Mouse (Mus musculus) urinary bladder, postnatal 36 days (tissue): Measurements from ENCODE around the gene Ccdc146.

Source experiments
- DNase-seq, 2 experiments: peaks; one replicate each; pipeline ENCODE4 v3.0.0; 2022; ENCODE audit warnings: low spot score in 2 of 2, mixed read lengths in 1 of 2

Gene Ccdc146

DNA sequence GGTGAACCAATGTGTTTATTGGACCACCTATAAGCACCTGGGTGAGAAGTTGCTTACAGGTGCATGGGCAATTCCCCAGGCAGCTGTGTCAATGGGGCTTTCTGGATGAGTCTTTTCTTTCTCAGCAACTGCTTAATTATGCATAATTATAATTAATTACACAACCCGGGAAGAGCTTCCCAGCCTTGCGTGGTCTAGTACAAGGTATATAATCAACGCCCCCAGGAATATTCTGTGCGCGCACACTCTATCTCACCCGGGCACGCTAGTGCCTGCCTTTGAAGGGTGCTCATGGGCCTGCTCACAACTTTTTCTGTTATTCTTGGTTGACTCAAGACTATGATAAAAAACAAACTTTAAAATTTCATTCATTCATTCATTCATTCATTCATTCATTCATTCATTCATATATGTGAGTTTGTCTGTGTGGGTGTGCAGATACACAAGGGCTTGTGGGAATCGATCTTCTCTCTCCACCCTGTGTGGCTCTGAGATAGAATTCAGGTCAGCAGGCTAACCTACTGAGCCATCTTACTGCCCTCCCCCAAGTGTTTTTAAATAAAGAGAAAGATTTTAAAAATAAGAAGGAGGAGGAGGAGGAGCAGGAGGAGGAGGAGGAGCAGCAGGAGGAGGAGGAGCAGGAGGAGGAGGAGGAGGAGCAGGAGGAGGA, 160.0 kb downstream of the Ccdc146 start:
- DNase-seq = no peak

GRCm38 (mm10) chr5:21263202-21264055, 161.0 kb downstream of the Ccdc146 start:
- no peak for DNase-seq

- DNase-seq = no peak
Observed at GRCm38 (mm10) chr5:21261202-21261844, 163.2 kb downstream of the Ccdc146 start.

DNA sequence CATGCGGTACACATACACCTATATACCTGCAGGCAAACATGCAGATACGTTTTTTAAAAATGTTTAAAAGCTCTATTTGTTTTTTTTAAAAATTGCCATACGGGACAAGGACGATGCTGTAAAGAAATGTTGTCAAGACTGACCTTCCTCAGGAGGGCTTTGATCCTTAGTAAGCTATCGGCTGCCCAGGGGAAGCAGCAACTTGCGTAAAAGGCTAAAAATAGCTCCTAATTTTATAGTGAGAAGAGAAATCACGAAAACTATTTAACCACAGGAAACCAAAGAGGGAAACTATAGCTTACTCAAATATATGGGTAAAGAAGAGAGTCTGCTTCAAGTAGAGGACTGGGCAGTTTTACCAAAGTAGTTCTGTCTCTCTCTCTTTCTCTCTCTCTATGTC, 163.7 kb downstream of the Ccdc146 start:
- DNase-seq = no peak

DNA sequence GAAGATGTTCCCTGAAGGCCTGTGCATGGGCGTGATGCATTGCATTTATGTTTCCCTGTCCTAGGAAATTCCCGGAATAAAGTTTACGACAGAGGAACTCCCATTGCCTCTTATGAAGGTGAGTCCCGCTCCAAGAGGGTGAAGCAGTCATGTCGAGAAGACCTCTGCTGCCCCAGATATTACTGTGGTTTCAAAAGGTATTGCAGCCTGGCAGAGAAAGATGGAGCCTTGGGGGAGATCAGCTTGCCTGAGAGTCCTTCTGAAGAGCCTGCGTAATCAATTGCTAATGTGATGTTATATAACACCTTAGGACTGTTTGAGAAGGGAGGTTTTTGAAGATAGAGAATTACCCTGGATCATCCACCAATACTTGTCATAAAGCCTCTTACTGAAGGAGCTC, 166.7 kb downstream of the Ccdc146 start:
- no peak for DNase-seq

DNA sequence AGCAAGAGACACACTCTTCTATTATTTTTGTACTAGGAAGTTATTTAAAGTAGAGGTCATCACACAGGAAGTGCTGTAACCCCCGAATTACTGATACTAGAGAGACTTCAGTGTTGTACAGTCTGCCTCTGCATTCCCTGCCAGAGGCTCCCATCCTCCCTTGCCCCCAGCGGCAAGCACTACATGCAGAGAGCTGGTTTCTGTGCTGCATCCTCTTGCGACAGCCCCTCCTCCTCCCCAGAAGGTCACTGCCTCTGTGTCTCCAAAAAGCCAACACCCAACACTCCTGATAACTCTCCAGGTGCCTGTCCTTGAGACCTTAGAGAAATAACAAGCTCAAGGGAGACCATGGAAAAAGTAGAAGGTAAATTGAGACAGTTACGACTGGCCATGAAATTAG, 167.4 kb downstream of the Ccdc146 start:
- DNase-seq = no peak

DNA sequence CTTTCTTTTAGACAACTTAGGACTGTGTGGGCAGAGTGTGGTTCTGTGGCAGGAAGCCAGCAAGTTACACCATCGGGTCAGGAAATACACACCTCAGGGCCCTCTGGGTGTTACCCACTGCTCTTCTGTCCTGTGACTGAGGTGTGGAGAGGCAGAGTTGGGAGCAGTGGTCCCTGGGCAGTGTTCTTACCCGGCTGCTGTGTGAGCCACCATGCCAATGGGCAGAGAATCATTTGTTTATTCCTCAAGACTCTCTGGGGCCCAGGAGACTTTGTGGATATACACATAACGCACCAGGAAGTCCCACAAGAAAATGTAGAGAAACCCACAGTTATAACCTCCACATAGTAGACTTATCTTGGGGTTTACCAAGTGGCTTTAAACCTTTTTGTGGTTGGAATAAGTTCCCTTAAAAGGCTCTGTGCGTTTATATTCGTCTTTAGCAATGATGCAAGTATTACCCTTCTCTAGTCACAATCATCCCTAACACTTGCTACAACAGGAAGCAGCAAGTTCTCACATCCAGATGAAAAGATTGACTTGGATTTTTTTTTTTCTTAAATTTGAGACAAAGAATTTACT, 168.8 kb downstream of the Ccdc146 start:
- no peak for DNase-seq

DNA sequence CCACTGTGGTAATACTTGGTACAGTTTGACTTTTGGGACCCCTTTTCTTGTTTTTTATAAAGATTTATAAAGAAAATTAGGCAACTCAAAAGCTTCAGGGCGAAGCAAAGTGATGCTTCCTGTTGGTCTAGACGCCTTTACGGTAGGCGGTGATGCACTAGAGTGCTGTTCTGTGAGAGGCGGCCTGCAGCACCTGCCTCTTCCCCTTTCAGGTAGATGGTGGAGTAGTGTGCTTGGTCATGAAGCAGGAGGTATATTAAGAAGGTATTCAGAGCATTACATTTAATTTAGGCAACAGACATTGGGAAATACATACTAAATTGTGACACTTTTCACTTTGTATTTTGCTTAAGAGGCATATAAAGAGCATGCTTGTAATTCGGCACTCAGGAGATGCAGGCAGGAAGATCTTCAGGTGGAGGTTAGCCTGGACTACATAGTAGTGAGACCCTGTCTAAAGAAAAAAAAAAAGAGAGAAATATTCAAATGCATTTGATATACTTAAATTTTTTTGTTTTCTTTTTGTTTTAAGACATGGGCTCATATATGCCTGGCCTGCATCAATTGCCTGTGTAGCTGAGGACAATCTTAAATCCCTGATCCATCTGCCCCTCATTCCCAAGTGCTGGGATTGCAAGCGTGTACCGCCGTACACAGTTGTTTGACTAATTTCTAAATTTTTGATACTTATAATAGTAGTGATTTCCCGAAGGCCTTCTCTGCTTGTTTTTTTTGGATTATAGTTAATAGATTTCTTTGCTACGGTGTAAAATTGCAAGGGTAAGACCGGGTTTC, 169.5 kb downstream of the Ccdc146 start:
- DNase-seq = no peak

DNA sequence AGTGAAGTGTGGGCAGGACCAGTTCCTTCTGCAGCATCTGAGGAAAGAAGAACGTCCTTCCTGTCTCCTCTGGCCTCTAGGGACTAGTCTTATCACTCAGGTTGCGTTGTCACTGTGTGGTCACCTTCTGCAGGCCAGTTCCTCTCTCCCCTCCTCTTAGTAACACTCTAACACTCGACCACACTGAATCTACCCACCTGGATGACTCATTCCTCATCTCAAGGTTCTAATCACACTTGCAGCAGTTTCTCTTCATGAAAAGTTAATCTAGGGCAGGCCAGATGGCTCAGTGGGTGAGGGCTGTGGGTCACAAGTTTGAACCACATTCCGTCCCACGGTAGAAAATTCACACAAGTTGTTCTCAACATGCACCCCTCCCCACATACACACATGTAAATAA, 175.6 kb downstream of the Ccdc146 start:
- no peak for DNase-seq

- no peak for DNase-seq
Observed at GRCm38 (mm10) chr5:21247916-21248315, 176.6 kb downstream of the Ccdc146 start.

DNA sequence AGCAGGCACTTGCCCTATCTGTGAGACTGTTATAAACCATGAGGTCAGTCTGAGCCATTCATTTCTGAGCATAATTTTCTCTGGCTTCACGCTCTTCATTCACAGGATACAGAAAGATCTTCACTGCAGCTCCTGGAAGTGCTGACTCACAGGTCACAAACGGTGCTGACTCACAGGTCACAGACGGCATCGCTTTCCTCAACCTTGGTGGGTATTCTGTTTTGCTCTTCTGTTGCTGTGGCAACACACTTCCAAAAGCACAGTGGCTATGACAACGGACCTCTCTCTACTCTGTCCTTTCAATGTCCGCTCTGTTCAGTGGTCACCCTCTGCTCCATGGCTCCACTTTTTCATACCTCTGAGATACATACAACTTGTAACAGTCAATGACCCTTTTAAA, 177.7 kb downstream of the Ccdc146 start:
- no peak for DNase-seq

DNA sequence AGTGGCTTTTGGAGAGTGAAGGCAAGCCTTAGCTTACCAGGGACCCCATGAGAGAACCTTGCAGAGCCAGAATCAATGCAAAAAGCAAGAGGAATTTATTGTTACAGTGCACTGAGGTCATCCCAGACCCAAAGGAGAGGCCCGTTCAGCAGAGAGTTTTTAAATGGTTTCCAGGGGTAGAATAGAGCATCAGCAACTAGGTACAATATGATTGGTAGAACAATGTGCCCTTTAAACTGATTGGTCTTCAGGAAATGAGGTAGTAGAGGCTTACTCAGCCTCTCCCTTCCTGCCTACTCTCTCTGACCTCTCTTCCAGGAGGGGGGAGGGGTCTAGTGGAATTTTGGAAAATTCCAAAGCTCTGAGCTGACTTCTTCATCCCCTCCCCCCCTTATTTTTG, 179.2 kb downstream of the Ccdc146 start:
- DNase-seq = no peak

DNA sequence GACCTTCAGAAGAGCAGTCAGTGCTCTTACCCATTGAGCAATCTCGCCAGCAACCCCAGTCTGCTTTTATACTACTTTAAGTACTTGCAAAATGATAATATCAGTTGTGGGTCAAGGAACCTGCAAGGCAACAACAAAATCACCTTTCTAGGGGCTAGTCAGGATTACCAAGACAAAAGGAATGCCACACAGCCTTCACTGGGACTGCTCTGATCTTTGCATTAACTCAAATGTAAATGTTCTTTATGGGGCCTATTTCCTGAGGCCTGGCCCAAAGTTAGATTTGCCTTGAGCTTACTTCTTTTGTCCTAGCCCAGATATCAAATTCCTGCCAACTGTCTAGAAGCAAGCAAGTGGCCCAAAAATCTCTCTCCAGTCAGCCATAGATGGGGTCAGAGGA, 179.9 kb downstream of the Ccdc146 start:
- no peak for DNase-seq
